Mouse (Mus musculus) gastrocnemius, adult 18-20 months (tissue): ENCODE results near the gene Duoxa2. TPM values are rescaled to one million over a fixed set of nuclear protein-coding genes. Genes with fewer than 3 reads are reported as not detected.
"Not testable (repeated sequence)": the region's sequence is repeated elsewhere in the genome, so short reads cannot be mapped to it uniquely, and the experiment has no call there.

Source experiments
- DNase-seq: peaks from one replicate; pipeline ENCODE4 v3.0.0; 2021; ENCODE audit warnings: low spot score
- total RNA-seq, 2 experiments: library from RNA; stranded (reverse); gene quantifications; 2 replicates each; pipeline ENCODE4 v1.2.3; 2021

The Duoxa2 gene
- total RNA-seq, 2 experiments from 2014 or later: not detected

DNA sequence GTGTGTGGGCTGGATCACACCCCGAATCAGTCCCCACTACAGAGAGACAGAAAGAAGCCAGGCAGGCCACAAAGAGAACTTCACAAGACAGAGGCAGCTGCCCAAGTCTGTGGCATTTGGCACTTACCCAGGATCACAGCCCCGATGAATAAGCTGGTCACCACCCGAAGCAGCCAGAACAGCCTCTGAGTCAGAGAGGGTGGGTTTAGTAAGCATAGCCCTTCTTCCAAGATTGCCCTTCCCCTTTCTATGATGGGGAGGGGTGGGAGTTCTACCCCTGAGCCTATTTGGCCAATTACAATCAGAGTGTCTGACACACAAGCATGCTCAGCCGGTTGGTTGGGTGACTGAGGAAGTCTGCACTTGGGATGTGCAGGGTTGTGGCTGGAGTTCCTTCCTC lies 7.5 kb downstream of the Duoxa2 start:
- no peak for DNase-seq

- no peak for DNase-seq
Measured at GRCm38 (mm10) chr2:122309647-122310046, 10.9 kb downstream of the Duoxa2 start.

- no peak for DNase-seq
Measured at GRCm38 (mm10) chr2:122311561-122311960, 12.9 kb downstream of the Duoxa2 start.

DNA sequence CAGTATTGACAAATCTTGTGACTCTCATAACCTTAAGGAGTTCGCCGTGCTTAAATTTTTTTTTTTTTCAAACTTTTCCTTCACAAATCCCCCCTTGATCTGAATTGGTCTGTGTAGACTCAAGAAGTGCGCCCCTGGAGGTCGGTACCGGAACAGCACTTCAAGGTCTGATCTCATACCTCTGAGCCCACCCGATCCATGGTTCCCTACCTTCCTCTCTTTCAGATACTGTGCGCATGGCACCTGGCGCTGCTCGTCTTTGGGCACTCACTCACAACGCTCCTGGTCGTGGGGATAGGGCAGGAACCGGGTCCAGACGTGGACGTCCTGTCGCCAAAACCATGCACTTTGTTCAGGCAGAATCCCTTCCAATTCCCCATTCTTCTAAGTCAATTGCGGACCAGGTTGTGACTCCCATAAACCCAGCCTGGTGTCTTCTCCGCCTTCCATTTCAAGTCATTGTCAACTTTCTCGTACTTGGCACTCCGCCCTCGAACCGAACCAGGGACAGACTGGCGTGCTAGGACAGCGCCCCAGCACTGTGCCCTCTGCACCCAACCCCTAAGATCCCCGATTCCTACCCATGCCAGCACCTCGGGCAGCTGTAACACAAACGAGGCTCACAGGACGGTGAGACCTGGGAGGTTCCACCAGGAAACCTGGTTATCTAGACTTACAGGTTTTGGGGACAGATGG lies 14.2 kb downstream of the Duoxa2 start:
- peak; percentile 48 for DNase-seq

DNA sequence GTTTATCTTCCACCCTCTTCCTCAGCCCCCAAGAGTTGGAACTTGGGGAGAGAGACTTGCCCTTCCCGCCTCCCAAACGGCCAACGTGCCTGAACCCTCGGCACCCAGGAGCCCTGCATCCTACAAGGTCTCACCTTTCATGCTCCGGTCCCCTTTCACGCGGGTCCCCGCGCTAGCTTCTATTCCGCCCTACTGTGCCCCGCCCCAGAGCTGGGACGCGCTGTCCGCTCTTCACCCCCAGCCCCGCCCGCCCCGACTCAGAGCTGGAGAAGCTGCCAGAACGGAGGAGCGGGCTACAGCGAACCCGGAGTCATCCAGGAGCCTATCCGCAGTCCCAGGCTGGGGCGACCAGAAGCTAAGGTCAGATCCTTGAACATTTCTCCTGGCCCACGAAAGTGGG lies 14.8 kb downstream of the Duoxa2 start, which contains the start of gene Duoxa1:
Duoxa1 (minus strand) TSS at position 195 of the 400 bp plus-strand sequence.
- DNase-seq: no peak

DNA sequence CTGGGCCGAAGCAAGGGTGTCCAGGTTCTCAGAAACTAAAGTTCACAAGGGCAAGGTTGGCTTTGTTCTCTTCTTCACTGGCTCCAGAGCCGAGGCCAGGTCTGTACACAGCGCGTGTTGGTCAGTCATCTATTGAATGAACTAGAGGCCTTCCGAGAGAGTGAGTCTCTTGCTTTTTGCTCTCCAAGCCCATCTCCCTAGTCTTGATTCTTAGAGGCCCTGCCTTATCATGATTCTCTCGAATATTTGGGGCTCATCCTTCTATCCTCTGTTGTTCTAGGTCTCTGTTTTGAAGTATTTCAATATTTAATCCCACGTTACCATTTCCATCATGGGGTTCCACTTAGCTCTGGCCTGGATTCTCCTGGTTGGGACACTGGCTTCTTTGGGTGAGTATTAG lies 16.7 kb downstream of the Duoxa2 start, which contains the start of gene Duox1:
Duox1 (plus strand) TSS at position 301 of the 400 bp plus-strand sequence.
- DNase-seq: no peak

DNA sequence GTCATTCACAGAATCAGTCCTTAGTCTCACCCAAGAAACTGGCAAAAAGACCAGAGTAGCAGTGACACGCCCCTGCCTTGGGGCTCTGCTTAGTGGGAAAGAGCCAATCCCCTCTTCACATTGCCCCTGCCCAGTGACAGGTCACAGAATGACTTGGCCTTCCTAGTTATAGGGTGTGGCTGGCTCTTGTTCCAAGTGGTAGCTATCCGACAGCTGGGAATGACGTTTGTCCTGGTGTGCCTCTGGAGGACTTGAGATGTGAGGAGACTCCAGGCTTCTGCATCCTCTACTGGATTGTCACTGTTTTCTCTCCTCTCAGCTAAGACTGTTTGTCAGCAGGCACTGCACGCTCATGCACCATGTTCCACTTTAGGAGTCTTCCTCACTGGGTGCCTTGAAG lies 18.7 kb downstream of the Duoxa2 start:
- DNase-seq: peak; percentile 24

- no peak for DNase-seq
Measured at GRCm38 (mm10) chr2:122323960-122324359, 25.3 kb downstream of the Duoxa2 start.

GRCm38 (mm10) chr2:122324586-122324985 lies 25.9 kb downstream of the Duoxa2 start:
- DNase-seq: no peak

- DNase-seq: no peak
Measured at GRCm38 (mm10) chr2:122325361-122325760, 26.7 kb downstream of the Duoxa2 start.

GRCm38 (mm10) chr2:122327986-122328385 lies 29.3 kb downstream of the Duoxa2 start:
- DNase-seq: no peak

DNA sequence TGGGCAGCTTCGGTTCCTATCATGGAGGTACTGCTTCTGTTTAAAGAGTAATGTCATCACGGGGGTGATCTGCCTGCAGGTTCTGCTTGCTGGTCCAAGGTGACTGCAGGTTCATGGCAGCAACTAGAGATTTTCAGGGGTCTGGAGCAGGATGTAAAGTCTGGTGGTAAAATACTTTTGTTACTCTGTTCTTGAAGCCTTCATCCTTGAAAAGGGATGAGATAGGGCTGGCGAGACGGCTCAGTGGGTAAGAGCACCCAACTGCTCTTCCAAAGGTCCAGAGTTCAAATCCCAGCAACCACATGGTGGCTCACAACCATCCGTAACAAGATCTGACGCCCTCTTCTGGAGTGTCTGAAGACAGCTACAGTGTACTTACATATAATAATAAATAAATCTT lies 31.6 kb downstream of the Duoxa2 start:
- DNase-seq: not testable (repeated sequence)

- no peak for DNase-seq
Measured at GRCm38 (mm10) chr2:122332222-122332621, 33.5 kb downstream of the Duoxa2 start.

GRCm38 (mm10) chr2:122334170-122334569 lies 35.5 kb downstream of the Duoxa2 start:
- peak; percentile 34 for DNase-seq

DNA sequence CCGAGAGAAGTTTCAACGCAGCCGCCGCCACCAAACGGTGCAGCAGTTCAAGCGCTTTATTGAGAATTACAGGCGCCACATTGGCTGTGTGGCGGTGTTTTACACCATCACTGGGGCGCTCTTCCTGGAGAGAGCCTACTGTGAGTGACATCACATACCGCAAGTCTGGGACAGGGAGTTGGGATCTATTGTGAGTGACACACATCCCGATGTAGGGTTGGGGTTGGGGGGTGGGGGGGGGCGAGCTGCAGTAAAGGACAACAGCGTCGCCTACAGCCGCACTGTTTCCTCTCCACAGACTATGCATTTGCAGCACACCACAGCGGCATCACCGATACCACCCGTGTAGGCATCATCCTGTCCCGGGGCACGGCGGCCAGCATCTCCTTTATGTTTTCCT lies 38.6 kb downstream of the Duoxa2 start:
- DNase-seq: no peak

- no peak for DNase-seq
Measured at GRCm38 (mm10) chr2:122345106-122345893, 46.6 kb downstream of the Duoxa2 start.

GRCm38 (mm10) chr2:122346164-122346563 lies 47.5 kb downstream of the Duoxa2 start:
- DNase-seq: not testable (repeated sequence)

DNA sequence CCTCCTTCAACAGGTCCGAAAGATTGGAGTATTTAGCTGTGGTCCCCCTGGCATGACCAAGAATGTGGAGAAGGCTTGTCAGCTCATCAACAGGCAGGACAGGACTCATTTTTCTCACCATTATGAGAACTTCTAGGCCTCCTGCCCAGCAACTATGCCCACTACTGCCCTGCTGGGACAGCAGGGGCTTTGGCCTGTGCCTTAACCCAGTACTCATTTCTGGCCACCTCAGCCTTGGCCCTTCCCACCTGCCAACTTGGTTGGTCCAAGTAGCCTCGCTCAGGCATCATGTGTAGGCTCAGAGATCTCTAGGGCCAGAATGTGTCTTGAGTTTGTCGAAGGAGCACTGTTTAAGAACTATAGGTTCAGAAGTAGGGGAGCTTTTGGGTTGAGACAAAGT lies 48.6 kb downstream of the Duoxa2 start:
- no peak for DNase-seq

DNA sequence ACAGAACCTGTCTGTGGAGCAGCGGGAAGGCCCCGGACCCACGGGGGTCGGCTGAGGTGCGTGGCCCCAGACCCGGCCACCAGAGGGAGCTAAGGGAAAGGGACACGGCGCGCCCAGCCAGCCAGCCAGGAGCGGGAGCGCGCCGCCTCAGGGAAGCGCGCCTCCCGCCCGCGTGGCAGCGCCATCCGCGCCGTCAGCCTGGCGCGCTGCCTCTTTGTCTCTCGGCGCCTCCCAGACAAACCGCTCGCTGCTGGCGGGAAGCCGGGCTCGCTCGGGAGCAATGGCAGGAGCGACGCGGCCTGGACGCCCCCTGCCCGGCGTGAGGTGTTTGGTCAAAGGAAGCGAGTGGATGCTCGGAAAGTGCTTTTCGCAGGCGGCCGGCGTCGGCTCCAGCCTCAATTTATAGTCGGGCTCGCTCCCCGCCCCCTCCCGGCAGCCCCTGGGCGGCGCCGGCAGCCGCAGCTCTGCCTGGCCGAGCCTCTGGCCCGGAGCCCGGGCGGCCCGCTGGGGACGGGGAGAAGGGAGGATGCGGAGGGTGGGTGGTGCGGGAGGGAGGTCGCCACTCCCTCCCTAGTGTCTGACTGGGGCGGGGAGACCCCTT lies 49.9 kb downstream of the Duoxa2 start:
- DNase-seq: peak; percentile 88

GRCm38 (mm10) chr2:122349136-122349785 lies 50.6 kb downstream of the Duoxa2 start:
- peak; percentile 24 for DNase-seq

DNA sequence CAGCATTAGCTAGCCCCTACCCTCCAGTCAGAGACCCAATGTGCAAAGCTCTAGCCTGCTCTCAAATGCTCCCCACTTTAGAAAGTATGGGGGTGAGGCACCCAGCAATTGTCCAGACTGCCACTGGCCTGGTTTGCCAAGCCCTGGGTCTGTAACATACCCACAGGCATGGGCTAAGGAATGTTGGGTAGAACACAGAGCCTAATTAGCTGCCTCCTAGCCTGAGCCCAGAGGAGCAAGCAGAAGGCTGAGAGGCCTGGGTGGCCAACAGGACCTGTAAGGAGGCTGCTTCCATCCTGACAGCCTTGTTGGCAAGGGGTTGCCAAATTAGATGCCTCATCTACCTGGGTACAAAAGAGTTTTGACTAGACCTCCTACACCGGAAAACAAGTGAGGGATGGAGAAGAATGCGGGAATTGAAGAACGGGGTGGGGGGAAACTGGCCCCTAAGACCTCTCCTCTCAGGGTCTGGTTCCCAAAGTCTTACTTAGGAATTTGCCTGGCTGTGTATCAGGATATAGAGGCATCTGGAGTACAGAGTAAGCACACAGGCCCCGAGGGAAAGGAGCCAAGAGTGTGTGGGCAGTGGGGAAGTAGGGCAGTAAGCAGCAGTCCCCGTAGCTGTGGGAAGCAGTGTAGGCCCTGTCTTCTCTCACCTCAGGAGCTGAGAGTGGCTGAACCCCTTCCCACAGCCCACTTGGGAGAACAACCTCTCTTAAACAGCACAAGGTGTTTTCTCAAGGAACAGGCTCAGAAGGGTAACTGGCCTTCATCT lies 52.6 kb downstream of the Duoxa2 start:
- no peak for DNase-seq
